Mouse (Mus musculus) heart, embryonic 11.5 days (tissue): Measurements from ENCODE around the gene 1700057G04Rik. TPM values are rescaled to one million over a fixed set of nuclear protein-coding genes. Genes with fewer than 3 reads are reported as not detected.

Experiments used
- ATAC-seq: fragments of 200-750 bp; cut with Nextera tagmentation; replicated peaks from 2 replicates; pipeline ENCODE4 v1.8.0; 2017; ENCODE audit warnings: moderate library complexity; ENCODE audit not compliant: insufficient number of reproducible peaks, low FRiP score, low TSS enrichment
- H3K27ac ChIP-seq: fragments of 300-500 bp; sonication (generic); 2 replicates; pipeline ENCODE4 v1.5.1; 2014; ENCODE audit warnings: mild to moderate bottlenecking, low read depth, low read length
- H3K27me3 ChIP-seq: fragments of 300-500 bp; sonication (generic); 2 replicates; pipeline ENCODE4 v1.6.1; 2014; ENCODE audit warnings: mild to moderate bottlenecking, low read length, mixed read lengths; ENCODE audit not compliant: control insufficient read depth, insufficient read depth
- H3K36me3 ChIP-seq: fragments of 300-500 bp; sonication (generic); 2 replicates; pipeline ENCODE4 v1.6.1; 2014; ENCODE audit warnings: mild to moderate bottlenecking, low read length, moderate library complexity, mixed read lengths; ENCODE audit not compliant: control insufficient read depth, insufficient read depth
- H3K4me1 ChIP-seq: fragments of 300-500 bp; sonication (generic); 2 replicates; pipeline ENCODE4 v1.6.1; 2014; ENCODE audit warnings: low read length; ENCODE audit not compliant: control insufficient read depth, insufficient read depth
- H3K4me2 ChIP-seq: fragments of 300-500 bp; sonication (generic); 2 replicates; pipeline ENCODE4 v1.6.1; 2014; ENCODE audit warnings: mild to moderate bottlenecking, moderate library complexity
- H3K4me3 ChIP-seq: fragments of 300-500 bp; sonication (generic); 2 replicates; pipeline ENCODE4 v1.5.1; 2014; ENCODE audit warnings: low read depth, low read length
- H3K9ac ChIP-seq: fragments of 300-500 bp; sonication (generic); 2 replicates; pipeline ENCODE4 v1.6.1; 2014; ENCODE audit warnings: mild to moderate bottlenecking, low read depth, low read length, moderate library complexity
- H3K9me3 ChIP-seq: fragments of 300-500 bp; sonication (generic); replicated peaks from 2 replicates; pipeline ENCODE4 v1.6.1; 2016; ENCODE audit warnings: low read length; ENCODE audit not compliant: control insufficient read depth
- WGBS: fragments of 180-500 bp; shearing (Covaris S2); extraction: QIAGEN DNeasy Blood & Tissue Kit; methylation state at CpG from one replicate; pipeline ENCODE4 v1.1.7; 2014; ENCODE audit not compliant: insufficient replicate concordance; 5-methylcytosine and 5-hydroxymethylcytosine counted together
- polyA plus RNA-seq: library from polyadenylated mRNA; unstranded; fragments of >200 nt; fragmentation: Nextera tagmentation; extraction: Ambion mirVana; gene quantifications from 2 replicates; pipeline ENCODE4 v1.2.1, GENCODE M21; 2014

1700057G04Rik gene
- polyA plus RNA-seq = not detected in 2 replicates

DNA sequence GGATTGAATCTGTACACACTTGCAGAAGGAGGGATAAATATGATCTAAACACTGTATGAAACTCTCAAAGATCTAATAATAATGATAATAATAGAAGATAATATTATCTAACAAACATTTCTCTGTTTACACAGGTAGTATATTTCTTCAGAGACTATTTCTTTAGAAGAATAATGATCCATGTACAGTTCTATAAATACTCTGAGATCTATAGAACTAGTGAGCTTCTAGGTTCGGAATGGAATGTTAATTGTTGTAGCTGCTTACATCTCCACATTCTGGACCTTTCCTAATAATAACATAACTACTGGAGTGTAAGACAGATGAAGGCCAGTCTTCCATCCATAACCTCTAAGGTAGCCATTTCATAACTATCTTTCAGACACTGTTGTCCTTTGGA is at the start of gene 1700057G04Rik:
TSS of gene 1700057G04Rik (plus strand) at position 301 of the 400 bp plus-strand sequence.
- Histone ChIP-seq H3K27ac (no peak within 1 kb of the TSS), H3K4me3 (no peak within 1 kb of the TSS), H3K36me3 (no peaks in the 10 kb centered on the region), H3K9me3 (no peaks in the 10 kb centered on the region), H3K9ac (no peak within 1 kb of the TSS), H3K4me2 (no peak within 1 kb of the TSS), H3K27me3 (no peaks in the 10 kb centered on the region), H3K4me1 (no peaks in the 10 kb centered on the region)
- ATAC-seq = no peak
- 69% methylated on average over 1 of the region's 1 CpGs for WGBS

DNA sequence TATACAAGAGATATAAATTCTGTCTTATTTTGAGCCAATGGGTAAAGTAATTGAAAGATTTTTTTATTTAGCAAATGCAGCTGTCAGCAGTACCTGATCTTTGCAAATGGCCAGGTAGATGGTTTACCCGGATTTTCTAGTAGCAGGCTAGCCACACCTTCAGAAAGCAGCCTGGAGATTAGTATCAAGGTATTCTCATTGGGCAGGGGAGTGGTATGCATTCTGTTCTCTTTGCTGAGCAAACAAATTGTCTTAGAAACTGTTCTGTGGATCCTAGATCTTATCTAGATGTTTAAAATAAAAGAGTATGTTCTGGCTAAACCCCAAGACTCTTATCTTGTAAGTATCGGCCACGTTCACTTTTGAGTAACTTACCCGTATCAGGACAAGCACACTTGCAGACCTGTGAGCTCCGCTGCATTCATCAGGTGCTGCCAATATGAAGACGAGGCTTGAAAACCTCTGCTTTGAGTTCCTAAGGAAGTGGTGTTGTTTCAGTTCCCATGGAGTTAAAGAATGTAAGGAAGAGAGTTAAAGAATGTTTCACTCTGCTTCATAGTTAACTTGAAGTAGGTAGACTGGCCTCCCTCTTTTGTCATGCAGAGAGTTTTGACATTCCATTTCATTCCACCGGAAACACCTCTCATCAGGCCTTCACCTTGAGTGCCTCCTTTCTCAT is 48.6 kb upstream of the 1700057G04Rik start:
- Histone ChIP-seq H3K9me3 (no peaks in the 10 kb centered on the region), H3K4me1 (no peaks in the 10 kb centered on the region), H3K27ac (no peak overlapping the region), H3K9ac (no peak overlapping the region), H3K36me3 (peaks cover 9% of the 10 kb centered on the region), H3K27me3 (no peaks in the 10 kb centered on the region), H3K4me3 (no peak overlapping the region), H3K4me2 (no peak overlapping the region)
- WGBS = 75% methylated on average over 7 of the region's 7 CpGs
- ATAC-seq = no peak

DNA sequence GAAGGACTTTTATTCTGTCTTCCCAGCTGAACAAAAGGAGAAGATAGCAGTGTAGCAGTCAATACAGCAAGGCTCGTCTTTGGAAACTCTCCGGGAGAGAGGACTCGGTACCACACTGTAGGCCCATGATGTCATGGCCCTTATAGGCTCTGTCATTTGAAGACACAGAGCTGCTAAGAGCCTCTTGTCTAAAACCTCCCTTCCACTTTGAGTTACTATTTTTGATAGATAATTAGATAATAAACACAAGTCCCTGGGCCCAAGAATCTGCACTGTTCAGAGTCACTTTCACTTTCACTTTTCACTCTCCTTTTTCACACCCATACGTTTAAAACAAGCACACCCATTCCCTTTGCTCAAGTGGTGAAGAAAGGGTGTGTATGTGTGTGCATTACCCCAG is 43.5 kb upstream of the 1700057G04Rik start:
- Histone ChIP-seq H3K4me2 (peak overlapping the region; percentile 11; the same call in 1 of the 2 replicates), H3K27ac (no peak overlapping the region), H3K4me1 (no peaks in the 10 kb centered on the region), H3K27me3 (no peaks in the 10 kb centered on the region), H3K9ac (no peak overlapping the region), H3K4me3 (no peak overlapping the region), H3K36me3 (peaks cover 14% of the 10 kb centered on the region), H3K9me3 (no peaks in the 10 kb centered on the region)
- ATAC-seq = no peak
- 66% methylated on average over 4 of the region's 4 CpGs for WGBS

DNA sequence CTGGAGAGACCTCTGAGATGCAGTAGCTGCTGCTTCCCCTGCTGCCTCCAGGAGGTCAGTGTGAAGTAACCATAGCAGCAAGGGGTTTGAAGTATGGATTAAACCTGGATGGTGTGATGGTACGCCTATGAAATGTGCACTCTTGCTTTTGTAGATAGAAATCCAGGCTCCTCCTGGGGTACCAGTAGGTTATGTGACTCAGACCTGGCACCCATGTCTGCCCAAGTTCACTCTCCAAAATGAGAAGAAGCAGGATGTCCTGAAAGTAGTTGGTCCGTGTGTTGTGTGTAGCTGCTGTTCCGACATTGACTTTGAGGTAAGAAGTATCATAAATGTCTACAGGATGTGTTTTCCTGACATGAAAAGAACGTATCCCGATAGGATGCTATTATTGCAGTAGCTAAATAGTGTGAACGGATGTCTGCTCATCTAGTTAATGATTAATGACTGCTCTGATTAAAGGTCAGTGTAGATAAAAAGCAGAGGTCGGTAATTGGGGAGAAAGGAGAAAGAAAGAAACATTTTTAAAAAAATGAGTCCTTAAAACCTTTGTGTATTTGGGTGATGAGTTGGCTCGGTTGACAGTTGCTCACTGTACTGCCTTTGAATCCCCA is 42.5 kb upstream of the 1700057G04Rik start:
- Histone ChIP-seq H3K4me3 (no peak overlapping the region), H3K4me1 (no peaks in the 10 kb centered on the region), H3K9me3 (no peaks in the 10 kb centered on the region), H3K4me2 (no peak overlapping the region), H3K9ac (no peak overlapping the region), H3K27ac (no peak overlapping the region), H3K36me3 (peaks cover 10% of the 10 kb centered on the region), H3K27me3 (no peaks in the 10 kb centered on the region)
- ATAC-seq = no peak
- WGBS = 79% methylated on average over 8 of the region's 8 CpGs

DNA sequence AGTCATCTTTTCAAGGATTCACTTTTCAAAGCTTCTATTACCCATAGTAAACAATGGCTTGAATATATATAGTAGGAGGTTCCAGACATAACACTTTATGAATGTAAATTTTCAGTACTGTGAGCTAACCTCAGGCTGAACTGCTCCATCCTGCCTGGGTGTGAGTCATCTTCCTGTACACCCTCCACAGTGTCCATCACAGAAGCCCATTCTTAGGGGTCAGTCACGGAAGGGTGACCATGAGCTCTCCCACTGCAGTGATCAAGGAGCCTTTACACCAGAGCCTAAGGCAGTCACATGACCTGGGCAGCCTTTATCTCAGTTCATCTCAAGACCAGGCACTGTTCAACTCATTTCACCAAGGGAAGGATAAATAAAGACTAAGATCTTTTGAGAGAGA is 41.4 kb upstream of the 1700057G04Rik start:
- H3K4me1 ChIP-seq = no peaks in the 10 kb centered on the region
- ATAC-seq = no peak
- no peaks in the 10 kb centered on the region for H3K9me3 ChIP-seq
- H3K4me2 ChIP-seq = no peak overlapping the region
- peaks cover 10% of the 10 kb centered on the region for H3K36me3 ChIP-seq
- no peaks in the 10 kb centered on the region for H3K27me3 ChIP-seq
- no peak overlapping the region for H3K4me3 ChIP-seq
- 76% methylated on average over 1 of the region's 1 CpGs for WGBS
- H3K9ac ChIP-seq = no peak overlapping the region
- H3K27ac ChIP-seq = no peak overlapping the region

DNA sequence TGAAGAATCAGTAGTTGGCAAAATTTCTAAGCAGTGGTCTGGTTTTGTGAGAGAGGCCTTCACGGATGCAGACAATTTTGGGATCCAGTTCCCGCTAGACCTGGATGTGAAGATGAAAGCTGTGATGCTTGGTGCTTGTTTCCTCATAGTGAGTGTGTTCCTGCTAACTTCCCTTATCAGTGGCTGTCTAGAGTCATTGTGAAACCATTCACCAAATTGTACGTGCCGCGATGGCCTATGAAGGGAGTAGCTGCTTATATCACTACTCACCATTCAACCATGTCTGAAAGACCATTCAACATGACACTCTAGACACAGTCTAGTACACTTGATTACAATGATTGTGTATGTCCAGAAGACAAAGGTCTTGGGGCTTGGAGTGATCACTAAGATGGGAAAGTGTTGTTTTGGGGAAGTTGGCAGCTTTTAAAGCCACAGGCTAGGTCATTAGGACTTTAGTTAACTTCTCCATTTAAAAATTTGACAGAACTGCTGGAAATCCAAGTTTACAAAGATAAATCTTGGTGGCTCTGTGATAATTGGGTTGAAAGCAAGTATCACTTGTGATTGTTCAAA is 39.3 kb upstream of the 1700057G04Rik start:
- Histone ChIP-seq H3K4me3 (no peak overlapping the region), H3K9me3 (no peaks in the 10 kb centered on the region), H3K4me1 (peaks cover 7% of the 10 kb centered on the region; the same call in 1 of the 2 replicates), H3K27me3 (no peaks in the 10 kb centered on the region), H3K27ac (no peak overlapping the region), H3K36me3 (peaks cover 10% of the 10 kb centered on the region), H3K4me2 (no peak overlapping the region), H3K9ac (no peak overlapping the region)
- ATAC-seq = no peak
- WGBS = 85% methylated on average over 5 of the region's 5 CpGs

DNA sequence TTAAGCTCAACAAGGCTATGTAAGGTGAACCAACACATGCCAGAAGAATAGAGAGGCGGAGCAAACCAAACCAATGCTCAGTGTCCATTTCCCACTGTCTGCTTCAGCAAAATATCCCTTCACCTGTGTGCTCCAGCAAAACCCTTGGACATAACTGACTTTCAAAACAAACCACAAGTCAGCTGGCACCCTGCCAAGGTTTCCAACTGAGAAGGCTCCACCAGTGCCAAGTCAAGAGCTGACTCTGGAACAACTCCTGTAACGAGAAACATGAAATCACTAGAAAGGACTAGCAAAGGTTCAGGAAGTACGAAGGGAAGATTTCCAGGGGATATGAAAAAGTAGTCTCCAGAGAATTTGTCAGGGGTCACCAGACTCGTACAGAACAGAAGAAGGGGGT is 38.2 kb upstream of the 1700057G04Rik start:
- Histone ChIP-seq H3K27ac (no peak overlapping the region), H3K4me2 (no peak overlapping the region), H3K36me3 (peaks cover 10% of the 10 kb centered on the region), H3K9ac (no peak overlapping the region), H3K9me3 (no peaks in the 10 kb centered on the region), H3K4me3 (no peak overlapping the region), H3K27me3 (no peaks in the 10 kb centered on the region), H3K4me1 (peaks cover 14% of the 10 kb centered on the region)
- no peak for ATAC-seq
- WGBS = 51% methylated on average over 4 of the region's 4 CpGs

DNA sequence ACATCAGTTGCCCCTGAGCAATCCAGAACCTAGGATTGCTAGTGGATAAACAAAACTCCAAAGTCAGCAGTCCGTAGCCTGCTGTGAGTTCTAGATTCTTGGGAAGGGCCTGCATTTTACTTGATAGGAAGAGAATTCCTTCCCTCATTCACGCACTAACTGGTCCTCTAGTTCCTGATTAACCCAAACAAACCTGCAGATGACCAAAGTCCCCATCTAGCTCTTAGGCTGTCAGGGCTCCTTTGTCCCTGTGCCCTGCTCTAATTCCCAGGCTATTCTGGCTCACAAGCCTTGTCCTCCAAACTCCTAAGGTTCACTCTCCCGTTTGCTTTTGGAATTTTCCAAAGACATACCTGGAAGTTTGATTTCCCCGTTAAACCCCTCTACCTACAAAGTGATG is 36.5 kb upstream of the 1700057G04Rik start:
- WGBS = 88% methylated on average over 4 of the region's 4 CpGs
- Histone ChIP-seq H3K9ac (no peak overlapping the region), H3K4me2 (no peak overlapping the region), H3K9me3 (no peaks in the 10 kb centered on the region), H3K4me1 (peaks cover 23% of the 10 kb centered on the region), H3K27me3 (no peaks in the 10 kb centered on the region), H3K27ac (no peak overlapping the region), H3K36me3 (peaks cover 10% of the 10 kb centered on the region), H3K4me3 (no peak overlapping the region)
- ATAC-seq = no peak
